Mouse (Mus musculus) testis, adult 2 months (tissue): ENCODE results near the gene Ankrd53.

Experiments used
- CTCF ChIP-seq: fragments of 200-500 bp; IDR thresholded peaks from 2 replicates; pipeline ENCODE4 v1.5.1; 2012; ENCODE audit warnings: low read depth, mild to moderate bottlenecking, inconsistent platforms, low read length, moderate library complexity; ENCODE audit not compliant: control insufficient read depth, insufficient read depth, insufficient replicate concordance
- POLR2A ChIP-seq: fragments of 200-500 bp; IDR thresholded peaks from 2 replicates; pipeline ENCODE4 v1.6.1; 2012; ENCODE audit warnings: low read depth, mild to moderate bottlenecking, inconsistent platforms, low read length, moderate library complexity; ENCODE audit not compliant: control insufficient read depth

- no peak for TF ChIP-seq CTCF
- no peak for TF ChIP-seq POLR2A
Measured at GRCm38 (mm10) chr6:83802846-83803245, 40.4 kb downstream of the Ankrd53 start.
